Mouse (Mus musculus) c-Kit-negative CD71-positive TER-119-positive erythroid progenitor cells, embryonic 14.5 days (primary cell): ENCODE measurements around the gene Jak2.

ENCODE experiments used
- DNase-seq: peaks from one replicate; pipeline ENCODE4 v3.0.0-alpha.2; 2013; ENCODE audit warnings: low read depth, low spot score

Gene Jak2

DNA sequence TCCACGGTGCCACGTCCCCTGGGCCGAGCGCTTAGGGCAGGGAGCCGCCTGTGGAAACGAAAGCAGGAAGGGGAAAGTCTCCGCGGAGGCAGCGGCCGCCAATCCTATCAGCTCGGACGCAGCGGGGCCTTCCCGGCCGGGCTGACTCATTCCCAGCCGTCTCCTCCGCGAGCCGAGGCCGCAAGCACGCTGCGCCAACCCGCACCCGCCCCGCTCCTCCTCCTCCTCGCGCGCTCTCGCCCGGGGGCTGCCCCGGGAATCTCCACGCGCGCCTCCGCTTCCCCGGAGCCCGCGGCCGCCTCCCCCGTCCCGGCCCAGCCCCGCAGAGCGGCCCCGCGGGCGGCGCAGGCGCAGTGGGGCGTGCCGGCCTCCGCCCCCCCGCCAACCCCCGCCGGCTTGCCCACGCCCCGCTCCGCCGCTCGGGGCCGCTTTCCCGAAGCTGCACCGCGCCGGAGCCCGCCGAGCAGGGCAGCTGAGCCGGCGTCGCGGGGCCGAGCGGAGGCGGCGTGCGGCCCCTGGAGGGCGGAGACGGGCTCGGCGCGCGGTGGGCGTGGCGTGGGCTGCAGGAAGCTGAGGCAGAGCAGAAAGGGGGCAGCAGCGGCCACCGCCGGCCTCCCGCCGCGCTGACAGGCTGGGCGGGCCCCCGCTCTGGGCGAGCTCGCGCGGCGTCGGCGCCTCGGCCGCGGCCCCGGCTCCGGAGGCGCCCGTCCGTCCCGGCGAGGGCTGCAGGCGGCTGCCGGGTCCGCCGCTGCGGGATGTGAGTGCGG lies at the start of gene Jak2:
TSS of gene Jak2 (plus strand) at position 638 of the 767 bp plus-strand sequence.
- peak; percentile 87 for DNase-seq

DNA sequence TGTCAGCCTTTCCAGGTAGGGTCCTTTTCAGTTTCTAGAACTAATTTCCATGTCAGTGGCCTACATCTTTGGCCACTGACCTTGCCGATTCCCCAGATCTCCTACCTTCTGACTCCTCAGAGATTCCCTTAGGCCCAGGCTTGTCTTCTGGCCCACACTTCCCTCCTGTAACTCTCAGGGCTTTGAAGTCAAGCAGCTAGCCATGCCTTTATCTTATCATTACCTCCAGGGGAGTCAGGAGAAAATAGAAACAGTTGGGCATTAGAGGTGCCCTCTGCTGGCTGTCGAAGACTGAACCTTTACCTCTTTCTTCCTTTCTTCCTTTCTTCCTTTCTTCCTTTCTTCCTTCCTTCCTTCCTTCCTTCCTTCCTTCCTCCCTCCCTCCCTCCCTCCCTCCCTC lies 48.3 kb upstream of the Jak2 start:
- peak; percentile 59 for DNase-seq

DNA sequence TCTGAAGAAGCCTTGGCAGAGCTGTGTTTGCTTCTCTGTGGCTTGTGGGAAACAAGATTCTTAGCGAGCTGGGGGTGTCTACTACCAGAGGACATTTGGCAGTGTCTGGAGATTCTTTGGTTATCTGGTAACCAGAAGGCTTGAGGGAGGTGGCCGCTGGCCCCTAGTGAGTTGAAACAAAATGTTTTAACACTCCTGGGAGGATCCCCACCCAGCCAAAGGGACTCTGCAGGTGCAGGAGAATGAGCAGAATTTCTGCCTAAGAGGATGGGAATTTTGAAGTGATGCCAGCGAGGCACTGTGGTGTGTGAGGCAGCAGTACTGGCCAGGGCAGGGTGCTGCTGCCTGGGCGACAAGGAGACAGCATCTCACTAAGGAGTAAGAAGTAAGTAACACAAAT lies 47.0 kb upstream of the Jak2 start:
- no peak for DNase-seq

DNA sequence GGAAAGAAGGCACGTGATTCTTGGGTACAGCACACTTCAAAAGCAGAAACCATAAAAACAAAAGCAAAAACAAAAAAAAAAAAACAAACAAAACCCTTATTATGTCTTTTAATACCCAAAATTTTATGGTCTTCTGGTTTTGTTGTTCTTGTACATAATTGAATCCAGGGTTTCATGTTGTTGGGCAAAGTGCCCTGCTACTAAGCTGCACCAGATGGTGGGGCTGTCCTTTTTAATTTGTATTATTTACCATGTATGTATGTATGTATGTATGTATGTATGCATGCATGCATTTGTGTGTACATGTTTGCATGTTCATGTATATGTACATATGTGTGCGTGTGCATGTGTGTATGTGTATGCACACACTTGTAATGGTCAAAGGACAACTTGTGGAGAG lies 46.4 kb upstream of the Jak2 start:
- no peak for DNase-seq

DNA sequence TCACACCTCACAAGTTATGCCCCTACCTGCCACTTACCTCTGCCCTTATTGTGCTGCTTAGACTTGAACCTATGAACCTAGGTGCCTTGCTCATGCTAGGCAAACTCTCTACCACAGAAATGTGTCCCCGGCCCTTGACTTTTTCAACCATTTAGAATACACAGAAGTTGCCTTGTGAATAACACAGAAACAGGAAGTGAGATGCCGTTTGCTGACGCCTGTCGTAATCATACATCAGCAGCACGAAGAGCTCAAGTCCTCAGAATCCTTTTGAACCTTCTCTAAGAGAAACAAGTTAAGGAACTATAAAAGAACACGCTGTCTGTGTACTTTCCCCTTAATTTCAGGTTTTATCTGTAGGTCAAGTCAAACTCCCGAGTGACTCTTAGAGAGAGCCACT lies 41.7 kb upstream of the Jak2 start:
- no peak for DNase-seq

DNA sequence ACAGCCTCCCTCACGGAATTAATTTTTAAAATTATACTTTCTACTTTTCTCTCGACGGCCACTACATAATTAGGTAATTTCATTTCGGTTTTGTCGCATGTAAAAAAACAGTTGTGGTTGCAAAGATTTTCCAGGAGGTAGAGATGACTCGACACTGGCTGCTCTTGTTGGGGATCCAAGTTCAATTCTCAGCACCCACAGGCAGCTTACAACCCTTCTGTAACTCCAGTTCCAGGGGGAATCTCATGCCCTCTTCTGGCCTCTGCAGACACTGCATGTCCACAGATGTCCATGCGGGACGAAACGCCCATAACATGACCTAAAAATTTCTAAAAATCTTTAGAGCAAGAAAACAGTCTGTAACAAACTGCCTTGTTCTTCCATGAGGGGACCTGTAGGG lies 41.3 kb upstream of the Jak2 start:
- DNase-seq = no peak

DNA sequence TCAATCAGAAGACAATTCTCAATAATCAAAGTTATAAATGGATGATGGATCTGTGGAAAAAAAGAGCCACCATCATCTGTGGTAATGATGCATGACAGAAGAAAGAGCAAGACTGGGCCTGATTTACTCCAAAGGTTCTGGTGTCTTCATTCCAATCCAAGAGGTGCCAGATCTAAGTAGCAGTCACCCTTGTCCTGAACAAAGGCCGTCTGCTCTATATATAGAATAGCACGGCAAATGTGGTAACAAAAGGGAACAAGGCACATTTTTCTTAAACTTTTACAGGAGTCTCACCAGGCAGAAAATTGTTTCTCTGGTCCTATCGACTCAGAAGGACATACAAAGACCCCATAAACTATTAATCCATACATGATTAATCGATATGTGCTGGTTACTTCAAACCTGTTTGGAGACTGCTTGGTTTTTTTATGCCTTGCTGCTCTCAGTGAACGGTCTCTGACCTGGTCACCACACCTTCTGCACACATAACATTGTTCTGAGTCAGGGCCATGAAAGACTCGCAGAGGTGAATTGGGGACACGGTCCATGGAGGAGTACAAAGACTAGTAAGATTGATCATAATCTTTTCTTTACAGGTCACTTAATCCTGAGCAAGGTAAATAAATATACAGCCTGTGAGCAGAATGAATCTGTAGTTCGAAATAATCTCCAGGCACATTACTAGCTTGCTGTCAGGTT lies 35.7 kb upstream of the Jak2 start:
- no peak for DNase-seq

DNA sequence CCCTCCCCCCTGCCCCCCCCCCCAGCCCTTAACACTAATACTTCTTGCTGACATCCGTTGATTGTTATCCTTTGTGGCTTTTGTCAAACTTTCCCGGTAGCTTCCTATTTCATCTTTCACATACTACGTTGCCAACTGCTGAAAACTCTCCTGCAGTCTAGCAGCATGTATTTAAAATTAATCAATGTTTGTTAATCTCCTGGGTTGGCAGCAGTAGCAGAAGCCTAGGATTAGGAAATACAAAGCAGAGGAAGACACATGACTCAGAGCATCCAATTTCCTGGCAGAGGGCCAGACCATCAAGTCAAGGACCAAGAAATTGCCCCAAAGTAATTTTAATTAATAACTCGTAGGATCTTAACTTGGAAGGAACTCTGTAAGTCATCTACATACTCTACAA lies 29.8 kb upstream of the Jak2 start:
- DNase-seq = no peak

DNA sequence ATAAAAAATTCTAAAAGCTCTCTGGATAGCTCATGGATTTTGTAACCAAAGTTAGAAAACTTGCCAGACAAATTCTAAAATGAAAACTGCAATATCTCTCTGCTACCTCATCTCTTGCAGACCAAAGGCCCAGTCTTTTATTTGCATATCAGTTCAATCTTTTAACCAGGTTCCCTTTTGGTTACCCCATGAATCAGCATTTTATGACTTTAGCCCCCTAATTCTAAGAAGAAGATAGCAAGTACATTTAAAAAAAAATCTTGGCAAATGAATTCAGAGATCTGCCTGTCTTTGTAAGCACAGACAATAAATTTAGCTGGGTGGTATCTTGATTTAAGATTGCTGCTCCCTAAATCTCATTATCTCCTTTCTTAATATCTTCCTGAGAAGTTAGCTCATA lies 26.7 kb upstream of the Jak2 start:
- DNase-seq = no peak

DNA sequence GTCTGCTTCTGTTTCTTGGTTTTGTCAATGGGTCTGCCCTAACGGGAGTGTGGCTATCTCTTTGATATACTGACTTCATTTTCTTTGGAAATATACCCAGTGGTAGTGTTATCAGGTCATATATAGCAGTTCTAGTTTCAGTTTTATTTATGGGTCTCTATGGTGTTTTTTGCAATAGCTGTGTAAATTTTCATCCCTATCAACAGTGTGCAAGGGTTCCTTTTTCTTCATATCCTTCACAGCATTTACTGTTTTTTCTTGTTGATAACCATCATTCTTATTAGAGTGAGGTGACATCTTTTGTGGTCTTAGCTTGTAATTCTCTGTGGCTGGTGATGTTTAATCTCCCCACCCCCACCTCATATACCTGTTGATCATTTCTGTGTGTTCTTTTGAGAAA lies 24.6 kb upstream of the Jak2 start:
- DNase-seq = no peak

DNA sequence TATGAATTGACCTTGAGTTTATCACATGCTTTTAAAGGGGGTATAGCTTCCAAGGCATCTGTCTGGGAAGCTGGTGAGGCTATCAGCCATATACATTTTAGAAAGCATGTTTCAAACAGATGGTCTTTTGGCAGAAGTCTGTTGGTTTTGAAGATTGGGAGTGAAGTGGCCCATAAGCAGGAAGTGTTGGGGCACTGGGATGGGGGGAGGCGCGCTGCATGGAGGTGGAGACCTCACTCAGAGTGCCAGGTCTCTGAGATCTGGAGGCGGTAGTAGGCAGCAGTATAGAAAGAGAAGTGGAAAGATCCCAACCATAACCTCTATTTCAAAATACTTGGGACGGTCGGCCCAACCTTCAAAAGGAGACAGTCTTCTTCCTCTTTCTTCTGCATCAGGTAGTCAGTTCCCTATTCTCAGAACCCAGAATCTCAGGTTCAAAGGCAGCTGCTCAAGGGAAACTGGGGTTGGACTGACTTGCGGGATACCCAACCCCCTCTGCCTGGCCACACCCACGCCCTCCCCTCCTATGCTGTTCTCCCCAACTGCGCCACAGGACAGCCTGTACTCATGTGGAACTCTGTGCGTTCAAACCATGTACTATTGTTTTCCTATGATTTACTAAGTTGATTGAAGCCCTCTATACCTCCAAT lies 23.6 kb upstream of the Jak2 start:
- no peak for DNase-seq

DNA sequence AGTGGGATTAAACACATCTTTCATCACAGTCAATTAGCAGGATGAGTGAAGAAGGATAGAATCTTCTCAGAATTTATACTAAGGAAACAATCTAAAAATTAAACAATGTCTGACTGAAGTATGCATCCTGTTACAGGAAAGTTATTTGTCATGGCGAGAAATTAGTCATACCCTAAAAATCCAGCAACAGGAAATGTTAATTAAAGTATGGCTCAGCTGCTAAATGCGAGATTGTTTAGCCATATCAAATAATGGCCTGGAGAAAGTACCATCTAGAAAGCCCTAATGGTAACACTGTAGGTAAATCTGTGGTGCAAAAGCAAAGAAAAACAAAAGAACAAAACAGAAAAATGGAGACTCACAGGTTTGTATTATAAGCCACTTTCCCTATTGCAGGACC lies 22.6 kb upstream of the Jak2 start:
- no peak for DNase-seq

DNA sequence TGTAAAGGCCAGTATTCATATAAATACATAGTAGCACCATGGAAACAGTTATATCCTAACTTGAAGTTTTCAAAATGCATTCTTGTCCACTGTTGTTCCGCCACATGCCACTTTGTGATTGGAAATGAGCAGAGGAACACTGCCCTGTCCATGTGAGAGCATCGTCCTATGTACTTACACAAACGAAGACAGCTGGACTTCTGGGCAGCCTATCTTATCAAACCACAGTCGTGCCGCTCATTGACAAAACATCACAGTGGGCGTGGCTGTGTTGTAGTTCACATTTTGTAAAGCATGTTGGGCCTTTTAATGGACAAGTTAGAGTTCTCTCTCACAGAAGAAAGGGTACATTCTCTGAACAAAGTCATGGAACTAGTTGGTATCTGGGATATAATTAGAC lies 18.9 kb upstream of the Jak2 start:
- no peak for DNase-seq

DNA sequence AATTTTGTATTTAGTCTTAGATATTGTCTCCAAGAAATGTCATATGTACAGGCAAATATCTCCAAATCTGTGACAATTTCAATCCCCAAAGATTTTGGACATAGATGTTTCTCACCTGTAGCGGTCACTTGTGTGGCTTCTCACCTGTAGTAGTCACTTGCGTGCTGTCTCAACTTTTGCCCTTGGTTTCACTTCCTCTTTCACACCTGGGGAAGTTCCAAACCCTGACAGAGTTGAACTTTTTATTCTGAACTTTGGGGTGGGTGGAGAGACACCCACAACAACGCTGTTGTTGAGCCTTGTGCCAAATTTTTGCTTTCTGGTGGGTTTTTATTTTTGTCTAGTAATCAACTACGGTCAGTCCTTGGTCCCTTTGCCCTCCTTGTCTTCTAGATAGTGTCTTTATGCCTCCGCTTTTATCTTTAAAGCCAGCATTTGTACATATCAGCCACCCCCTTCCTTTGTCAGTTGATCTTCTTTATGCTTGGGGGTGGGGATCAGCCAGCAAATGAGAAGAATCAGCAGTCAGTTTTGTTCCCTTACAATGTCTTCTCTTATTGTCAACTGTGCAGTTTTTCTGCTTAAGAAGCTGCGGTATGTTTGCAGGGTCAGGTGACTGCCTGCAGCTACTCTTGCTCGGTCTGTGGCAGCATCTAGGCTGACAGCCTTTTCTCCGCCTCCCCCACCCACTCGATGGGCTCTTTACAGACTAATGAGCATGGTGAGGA lies 14.8 kb upstream of the Jak2 start:
- DNase-seq = no peak

DNA sequence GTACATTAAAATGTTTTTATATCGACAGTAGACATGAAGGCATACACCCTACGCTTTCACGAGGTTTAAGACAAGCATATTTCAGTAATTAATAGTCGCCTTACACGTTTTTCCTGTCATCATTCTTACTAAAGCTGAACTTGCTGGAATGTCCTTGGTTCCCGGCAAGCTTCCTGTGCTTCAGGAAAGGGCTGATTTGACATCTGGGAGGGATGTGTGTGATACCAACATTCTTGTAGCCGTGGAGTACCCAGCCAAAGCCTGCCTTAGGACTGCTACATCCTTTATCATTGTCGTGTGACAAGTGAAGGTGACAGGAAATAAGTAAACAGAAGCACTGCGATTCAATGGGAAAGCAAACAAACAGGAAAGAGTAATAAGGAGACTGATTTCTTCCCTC lies 13.5 kb upstream of the Jak2 start:
- DNase-seq = no peak

DNA sequence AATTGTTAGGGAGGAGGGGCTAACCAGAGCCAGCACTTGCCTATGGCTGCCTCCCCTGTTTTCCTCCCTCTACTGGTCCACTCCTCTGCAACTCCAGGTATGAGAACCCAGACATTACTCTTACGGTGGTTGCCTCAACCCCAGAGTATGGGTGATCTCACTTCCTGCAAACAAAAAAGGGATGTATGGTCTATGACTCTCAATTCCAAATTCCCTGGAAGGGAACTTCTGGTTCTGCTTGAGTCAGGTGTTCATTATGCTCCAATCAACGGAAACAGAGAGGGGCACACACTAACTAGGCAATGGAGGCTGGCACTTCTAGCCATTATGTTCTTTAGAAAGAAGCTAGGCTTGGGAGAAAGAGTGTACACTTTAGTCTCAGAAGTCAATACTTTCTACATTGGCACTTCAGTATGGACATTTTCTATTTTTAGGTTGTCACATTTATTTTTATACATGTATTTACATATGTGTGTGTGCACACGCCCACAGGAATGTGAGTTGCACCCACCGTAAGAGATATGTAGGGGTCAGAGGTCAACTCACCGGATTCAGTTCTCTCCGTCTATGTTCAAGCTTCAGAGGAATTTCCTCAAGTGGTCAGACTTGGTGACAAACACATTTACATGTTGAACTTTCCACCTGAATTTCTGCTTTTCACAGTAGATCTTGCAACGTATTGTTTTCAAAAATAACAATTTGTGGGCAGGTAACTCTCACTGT lies 12.0 kb upstream of the Jak2 start:
- no peak for DNase-seq

DNA sequence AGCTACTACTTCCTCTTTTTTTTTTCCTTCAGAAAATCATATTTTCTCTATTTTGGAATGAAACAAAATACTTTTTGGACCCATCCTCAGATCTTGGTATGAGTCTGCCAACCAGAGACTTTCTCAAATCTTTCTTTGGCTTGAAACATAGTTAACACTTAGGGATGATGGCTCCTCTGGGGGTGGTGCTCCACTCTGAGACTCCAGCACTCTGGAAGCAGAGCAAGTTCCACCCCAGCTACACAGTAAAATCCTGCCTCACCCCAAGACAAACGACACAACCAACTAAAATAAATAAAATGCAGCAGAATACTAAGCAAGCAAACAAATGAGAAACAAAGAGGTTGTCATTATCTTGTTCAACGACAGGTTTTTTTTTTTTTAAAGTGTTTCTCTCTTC lies 11.0 kb upstream of the Jak2 start:
- no peak for DNase-seq

DNA sequence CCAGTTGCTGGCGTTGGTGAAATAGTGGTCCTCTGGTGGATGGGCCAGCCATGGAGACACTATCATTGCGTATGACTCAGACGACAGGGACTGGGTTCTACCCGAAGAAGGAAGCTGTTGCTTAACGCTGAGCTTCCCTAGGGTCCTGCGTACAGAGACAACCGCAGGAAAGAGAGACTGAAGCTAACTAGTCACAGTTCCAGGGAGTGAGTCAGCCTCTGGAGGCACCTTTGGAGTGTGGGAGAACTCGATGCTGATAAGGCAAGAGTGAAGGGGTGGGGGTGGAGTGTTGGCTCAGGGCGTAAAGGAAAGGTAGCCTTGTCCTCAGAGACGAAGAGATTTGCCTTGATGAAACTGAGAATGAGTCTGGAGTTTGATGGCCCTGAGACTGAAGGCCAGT lies 10.0 kb upstream of the Jak2 start:
- DNase-seq = peak; percentile 52

DNA sequence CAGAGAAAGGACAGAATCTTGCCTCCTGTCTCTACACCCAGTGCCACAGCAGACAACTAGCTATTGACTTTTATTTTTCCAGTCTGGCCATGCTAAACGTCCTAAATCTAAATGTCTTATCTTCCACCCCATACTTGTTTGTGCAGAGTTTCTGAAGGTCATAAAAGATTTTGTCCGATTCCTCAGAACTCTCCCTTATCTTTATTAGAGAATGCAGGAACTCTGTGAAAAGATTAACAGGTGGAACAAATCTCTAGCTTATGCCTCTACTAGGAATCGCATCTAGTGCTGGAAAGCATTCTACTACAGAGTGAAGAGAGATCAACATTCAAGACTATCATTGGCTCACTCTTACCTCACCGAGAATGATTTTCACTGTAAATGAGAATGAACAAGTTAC lies 1.7 kb upstream of the Jak2 start:
- DNase-seq = no peak

DNA sequence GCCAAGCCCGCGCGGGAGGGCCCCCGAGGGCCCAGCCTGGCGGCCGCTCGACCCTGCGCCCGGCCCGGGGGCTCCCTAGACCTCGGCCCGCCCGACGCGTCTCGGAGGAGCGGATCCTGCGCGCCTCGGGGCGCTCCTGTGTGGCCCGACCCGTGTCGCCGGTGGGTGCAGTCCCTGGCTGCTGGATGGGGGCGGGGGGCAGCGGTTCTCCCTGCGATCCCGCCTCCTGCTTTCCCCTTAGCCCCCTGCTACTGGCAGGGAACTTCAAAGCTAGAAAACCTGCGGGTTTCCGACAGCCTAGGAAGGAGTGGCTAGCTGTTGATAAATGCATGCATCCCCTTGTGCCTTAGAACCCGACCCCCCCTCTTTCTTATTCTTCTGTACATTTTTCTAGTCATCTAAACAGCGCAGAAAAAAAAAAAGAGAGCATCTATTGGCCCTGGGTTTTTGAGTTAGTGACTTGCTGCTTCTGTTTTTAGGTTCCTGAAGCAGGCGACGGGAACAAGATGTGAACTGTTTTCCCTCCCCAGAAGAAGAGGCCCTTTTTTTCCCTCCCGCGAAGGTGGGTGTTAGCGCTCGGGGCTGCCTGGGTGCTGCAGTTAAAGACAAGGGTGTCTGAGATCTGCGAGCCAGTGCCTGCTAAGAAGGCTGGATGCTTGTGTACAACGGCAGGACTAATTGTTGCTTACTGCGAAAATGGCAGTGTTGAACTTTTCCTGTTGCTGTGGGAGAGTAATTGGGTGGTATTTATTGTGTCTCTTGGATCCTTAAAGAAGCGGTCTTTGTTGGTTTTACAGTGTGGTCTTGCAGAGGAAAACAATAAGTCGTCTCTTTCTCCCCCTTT lies 552 bp downstream of the Jak2 start:
- DNase-seq = peak; percentile 62
